Mouse (Mus musculus): ENCODE results near the gene G0s2.

GRCm38 (mm10) chr1:193303096-193303495 is 30.1 kb upstream of the G0s2 start:
- TF ChIP-seq CTCF (IDR thresholded peaks at IDR 0.05; ENCODE audit: low read depth) (no peak), EP300 (IDR thresholded peaks at IDR 0.05; ENCODE audit: low read depth) (no peak)

Measured in heart, postnatal 0 days (tissue).